Mouse (Mus musculus): ENCODE data around the gene Atxn7l2.

Atxn7l2 gene

DNA sequence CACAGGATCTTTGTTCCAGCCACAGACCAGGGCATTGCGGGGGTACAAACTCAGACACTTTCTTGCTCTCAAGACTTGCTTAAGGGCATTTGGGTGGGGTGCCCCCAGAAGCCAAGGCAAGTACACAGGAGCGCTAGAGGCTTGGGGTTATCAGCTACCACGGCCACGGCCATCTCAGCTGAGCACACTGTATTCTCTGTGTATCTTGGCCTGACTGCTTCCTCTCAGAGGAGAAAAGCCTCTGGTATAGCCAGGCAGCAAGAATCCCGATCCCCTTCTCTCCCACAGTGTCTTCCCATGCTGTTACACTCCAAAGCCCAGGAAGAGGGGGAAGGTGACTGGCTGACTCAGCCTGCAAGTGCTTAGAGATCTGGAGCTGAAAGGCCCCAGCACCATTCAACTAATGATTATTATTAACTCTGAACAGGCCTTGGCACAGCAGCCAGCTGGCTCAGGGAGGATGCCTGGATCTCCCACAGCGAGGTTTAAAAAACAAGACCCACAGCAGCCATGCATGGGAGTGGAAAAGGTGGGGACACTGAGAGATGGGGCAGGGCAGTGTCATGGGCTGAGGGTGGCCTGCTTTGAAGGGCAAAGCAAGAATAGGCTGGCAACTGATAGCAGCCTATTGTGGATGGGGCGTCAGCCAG is 14.7 kb downstream of the Atxn7l2 start:
- ChIA-PET CTCF (interaction anchor here in 2 of 4 experiments (0.6 to 1.3 kb wide), 7 partner anchors 9 to 84 kb away, joined by 3 to 9 read pairs (median 5); partner anchors contain the start of gene Atxn7l2 (in 1 of the 2)), POLR2A (interaction anchor here in 2 of 4 experiments (0.6 to 13.7 kb wide), 9 partner anchors 8 to 40 kb away, joined by 3 to 158 read pairs (median 3); partner anchors contain the start of genes Amigo1 (in 1 of the 2) and Atxn7l2 (in 1 of the 2))

- CTCF ChIA-PET, result interaction anchor here in 1 of 4 experiments (0.6 kb wide), 1 partner anchor 85 kb away, joined by 9 read pairs; no protein-coding TSS in a partner anchor
- POLR2A ChIA-PET, result interaction anchor here in 1 of 4 experiments (1.1 to 13.7 kb wide), 2 partner anchors 7 to 10 kb away, joined by 3 to 158 read pairs; partner anchors contain the start of gene Amigo1
Measured at GRCm38 (mm10) chr3:108195287-108195686, 15.4 kb downstream of the Atxn7l2 start.

GRCm38 (mm10) chr3:108193686-108194085 is 17.0 kb downstream of the Atxn7l2 start:
- ChIA-PET CTCF (no interaction called here), POLR2A (interaction anchor here in 2 of 4 experiments (1.0 to 11.5 kb wide), 3 partner anchors 8 to 17 kb away, joined by 3 to 158 read pairs (median 11); partner anchors contain the start of genes Atxn7l2 (in 1 of the 2) and Cyb561d1 (in 1 of the 2))

GRCm38 (mm10) chr3:108189897-108190296 is 20.8 kb downstream of the Atxn7l2 start:
- ChIA-PET CTCF (interaction anchor here in 2 of 4 experiments (1.1 to 2.1 kb wide), 5 partner anchors 11 to 25 kb away, joined by 4 to 9 read pairs (median 5); partner anchors contain the start of gene Cyb561d1 (in 2 of the 2)), POLR2A (interaction anchor here in 2 of 4 experiments (1.1 to 11.5 kb wide), 5 partner anchors 12 to 258 kb away, joined by 3 to 158 read pairs (median 16); partner anchors contain the start of genes Cyb561d1 (in 2 of the 2), Atxn7l2 (in 1 of the 2) and Gstm7 (in 1 of the 2))

- ChIA-PET CTCF (interaction anchor here in 3 of 4 experiments (0.6 to 2.4 kb wide), 8 partner anchors 9 to 704 kb away, joined by 3 to 9 read pairs (median 5); partner anchors contain the start of gene Cyb561d1 (in 2 of the 3)), POLR2A (interaction anchor here (0.6 to 11.5 kb wide), 7 partner anchors 12 to 257 kb away, joined by 3 to 158 read pairs (median 5); partner anchors contain the start of genes Cyb561d1 (in 3 of the 4), Atxn7l2 (in 2 of the 4) and Gstm7 (in 1 of the 4))
Measured at GRCm38 (mm10) chr3:108188716-108189490, 21.8 kb downstream of the Atxn7l2 start.

GRCm38 (mm10) chr3:108187111-108187795 is 23.5 kb downstream of the Atxn7l2 start:
- POLR2A ChIA-PET, result interaction anchor here (0.6 to 11.5 kb wide), 14 partner anchors 9 to 360 kb away, joined by 3 to 158 read pairs (median 4); partner anchors contain the start of genes Atxn7l2 (in 2 of the 4), Cyb561d1 (in 2 of the 4), Gnai3 (in 1 of the 4) and Psma5 (in 1 of the 4)

DNA sequence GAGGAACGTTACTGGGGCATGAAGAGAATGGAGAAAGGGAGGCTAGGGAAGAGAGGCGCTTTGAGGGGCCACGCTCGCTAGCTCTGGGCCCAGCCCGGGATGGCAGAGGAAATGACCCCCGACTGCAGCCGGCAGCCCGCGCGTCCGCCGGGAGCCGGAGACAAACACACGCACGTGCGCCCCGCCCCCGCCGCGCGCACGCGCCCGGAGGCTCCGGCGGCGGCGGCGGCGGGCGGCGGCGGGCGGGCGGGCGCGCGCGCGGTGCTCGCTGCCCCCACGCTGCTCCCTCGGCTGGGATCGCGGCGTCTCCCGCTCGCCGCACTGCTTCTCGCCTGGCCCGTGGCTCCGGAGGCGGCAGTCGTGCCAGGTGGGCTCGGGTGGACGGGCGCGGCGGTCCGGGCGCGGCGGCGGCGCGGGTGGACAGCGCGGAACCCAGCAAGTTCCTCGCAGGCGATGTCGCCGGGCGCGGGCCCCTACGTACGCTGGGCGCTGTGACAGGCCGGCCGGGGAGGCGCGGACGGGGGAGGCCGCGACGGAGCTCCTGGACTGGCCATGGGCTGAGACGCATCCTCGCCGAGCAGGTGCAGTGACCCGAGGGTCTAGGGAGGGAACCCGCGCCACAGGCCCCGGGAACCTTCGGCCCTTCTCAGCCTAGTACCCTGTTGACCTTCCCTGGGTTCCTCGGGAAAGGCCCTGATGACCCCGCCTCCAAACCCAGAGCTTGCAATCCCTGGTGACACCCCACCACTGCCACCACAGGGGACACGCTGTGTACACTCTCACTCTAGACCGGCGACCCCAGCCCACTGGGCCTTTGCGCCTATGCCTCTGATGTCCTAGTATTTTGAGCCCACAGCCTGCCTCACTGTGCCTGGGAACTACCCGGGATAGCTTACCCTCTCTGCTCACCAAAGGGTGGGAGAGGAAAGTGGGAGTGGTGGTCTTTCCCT is 24.4 kb downstream of the Atxn7l2 start, which contains the start of gene Amigo1:
Amigo1 (plus strand) TSS at position 238 of the 950 bp plus-strand sequence.
- POLR2A ChIA-PET, result interaction anchor here in 3 of 4 experiments (0.5 to 11.5 kb wide), 18 partner anchors 14 to 258 kb away, joined by 3 to 158 read pairs (median 4); partner anchors contain the start of genes Cyb561d1 (in 3 of the 3), Atxn7l2 (in 2 of the 3), Gnai3 (in 1 of the 3) and Psma5 (in 1 of the 3)
- CTCF ChIA-PET, result interaction anchor here (0.5 to 2.0 kb wide), 9 partner anchors 12 to 318 kb away, joined by 3 to 6 read pairs (median 4); partner anchors contain the start of gene Cyb561d1 (in 3 of the 4)

More at GRCm38 (mm10) chr3:108187111-108187795, 23.5 kb downstream of the Atxn7l2 start:
- CTCF ChIA-PET, result interaction anchor here in 2 of 4 experiments (0.6 to 2.4 kb wide), 5 partner anchors 10 to 468 kb away, joined by 3 to 8 read pairs (median 5); partner anchors contain the start of gene Cyb561d1 (in 2 of the 2)

DNA sequence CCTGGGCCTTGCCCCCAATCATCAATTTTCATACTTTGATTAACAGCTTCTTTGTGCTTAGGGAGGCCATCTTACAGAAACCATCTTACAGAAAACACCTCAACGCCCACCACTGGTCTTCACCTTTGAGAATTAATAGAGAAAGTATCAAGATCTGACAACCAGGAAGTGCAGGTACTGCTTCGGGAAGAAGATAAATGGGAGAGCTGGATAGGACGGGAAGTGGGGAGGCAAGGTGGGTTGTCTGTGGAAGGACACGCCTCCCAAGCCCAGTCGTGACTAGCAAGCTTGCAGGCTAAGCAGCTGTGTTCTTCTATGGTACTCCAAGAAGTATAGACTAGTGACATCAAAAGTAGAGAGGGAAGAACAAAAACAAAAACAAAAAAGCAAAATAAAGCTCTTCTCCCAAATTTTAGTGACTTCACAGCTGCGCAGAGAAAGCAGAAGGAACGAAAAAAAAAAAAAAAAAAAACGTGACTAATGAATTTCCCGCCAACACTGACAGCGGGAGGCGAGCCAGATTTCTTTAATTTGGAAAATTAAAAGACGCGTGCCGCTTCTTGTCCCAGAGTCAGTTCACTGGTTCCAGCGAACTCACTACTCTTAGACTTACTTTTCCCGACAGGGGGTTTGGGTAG is 25.2 kb downstream of the Atxn7l2 start:
- ChIA-PET CTCF (interaction anchor here (0.5 to 1.4 kb wide), 8 partner anchors 11 to 28 kb away, joined by 3 to 6 read pairs (median 4); partner anchors contain the start of gene Cyb561d1 (in 1 of the 4)), POLR2A (interaction anchor here (0.5 to 11.5 kb wide), 19 partner anchors 10 to 374 kb away, joined by 3 to 158 read pairs (median 4); partner anchors contain the start of genes Cyb561d1 (in 3 of the 4), Atxn7l2 (in 2 of the 4), Gnai3 (in 1 of the 4) and Psma5 (in 1 of the 4))

DNA sequence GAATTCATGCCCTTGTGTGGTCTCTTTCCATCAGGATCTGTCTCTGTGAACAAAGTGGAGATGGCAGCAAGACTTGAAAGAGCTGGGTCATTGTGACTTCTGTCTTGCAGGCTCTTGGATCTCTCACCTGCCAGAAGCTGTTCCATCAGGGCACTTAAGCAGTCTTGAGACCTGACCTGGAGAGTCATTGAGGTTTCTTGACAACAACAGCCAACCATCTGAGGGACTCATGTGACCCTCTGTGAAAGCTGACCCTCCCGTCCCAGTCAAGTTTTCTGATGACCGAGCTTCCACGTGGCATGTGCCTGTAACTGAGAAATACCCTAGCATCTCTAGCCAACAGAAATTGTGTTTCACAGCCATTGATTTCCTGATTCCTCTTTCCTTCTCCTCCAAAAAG is 26.0 kb downstream of the Atxn7l2 start:
- CTCF ChIA-PET, result interaction anchor here in 3 of 4 experiments (0.6 to 1.4 kb wide), 7 partner anchors 12 to 20 kb away, joined by 3 to 6 read pairs (median 3); partner anchors contain the start of gene Cyb561d1 (in 2 of the 3)
- POLR2A ChIA-PET, result interaction anchor here in 3 of 4 experiments (0.6 to 11.5 kb wide), 13 partner anchors 9 to 476 kb away, joined by 3 to 158 read pairs (median 4); partner anchors contain the start of genes Atxn7l2 (in 3 of the 3), Cyb561d1 (in 3 of the 3), Psrc1 (in 1 of the 3) and Sars (in 1 of the 3)

- POLR2A ChIA-PET, result interaction anchor here in 2 of 4 experiments (1.1 to 1.4 kb wide), 3 partner anchors 8 to 77 kb away, joined by 3 to 5 read pairs (median 3); partner anchors contain the start of gene Psma5 (in 1 of the 2)
- CTCF ChIA-PET, result interaction anchor here in 3 of 4 experiments (0.8 to 2.4 kb wide), 5 partner anchors 14 to 237 kb away, joined by 3 to 11 read pairs (median 3); partner anchors contain the start of genes Cyb561d1 (in 1 of the 3) and Gstm6 (in 1 of the 3)
Measured at GRCm38 (mm10) chr3:108180514-108180913, 30.2 kb downstream of the Atxn7l2 start.

DNA sequence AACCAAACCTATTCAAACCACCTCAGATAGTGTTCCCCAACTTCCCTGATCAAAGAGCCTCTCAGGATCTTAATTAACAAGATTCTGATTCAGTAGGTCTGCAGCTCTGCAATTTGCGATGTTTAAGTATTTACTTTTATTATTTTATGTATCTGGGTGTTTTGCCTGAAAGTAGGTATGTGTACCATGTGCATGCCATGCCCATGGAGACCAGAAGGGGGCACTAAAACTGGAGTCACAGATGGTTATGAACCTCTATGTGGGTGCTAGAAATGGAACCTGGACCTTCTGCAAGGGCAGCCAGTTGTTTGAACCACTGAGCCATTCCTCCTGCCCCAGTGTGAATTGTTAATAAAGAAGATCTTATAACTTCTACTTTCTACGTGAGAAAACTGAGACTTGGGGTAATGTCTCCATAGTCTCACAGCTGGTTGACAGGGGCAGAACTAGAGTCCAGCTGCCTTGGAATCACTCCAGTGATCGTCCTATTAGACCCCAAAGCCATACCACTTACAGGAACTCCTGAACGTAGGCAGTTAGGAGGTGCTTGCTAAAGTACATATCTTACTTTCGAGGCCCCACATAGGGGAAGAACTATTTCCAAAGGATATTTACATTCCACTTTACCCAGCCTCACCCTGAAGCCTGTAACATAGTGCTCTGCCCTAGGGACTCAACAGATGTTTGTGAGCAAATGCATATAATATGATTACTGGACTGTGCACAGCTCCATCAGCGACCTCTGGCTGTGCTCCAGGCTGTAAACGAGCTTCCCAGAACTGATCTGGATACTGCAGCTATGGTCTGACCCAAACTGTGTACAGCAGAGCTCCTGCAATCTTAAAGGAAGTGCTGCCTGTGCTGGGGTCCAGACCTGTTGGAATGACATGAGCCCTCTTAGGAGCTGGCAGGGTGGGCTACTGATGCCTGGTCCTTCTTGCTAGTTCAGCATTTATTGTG is 31.7 kb downstream of the Atxn7l2 start:
- ChIA-PET CTCF (interaction anchor here (0.6 to 2.4 kb wide), 10 partner anchors 12 to 563 kb away, joined by 3 to 11 read pairs (median 4); partner anchors contain the start of genes Cyb561d1 (in 1 of the 4) and Gstm6 (in 1 of the 4)), POLR2A (interaction anchor here in 1 of 4 experiments (0.6 to 1.1 kb wide), 3 partner anchors 9 to 55 kb away, joined by 3 to 4 read pairs (median 3); no protein-coding TSS in a partner anchor)

GRCm38 (mm10) chr3:108174672-108175531 is 35.8 kb downstream of the Atxn7l2 start:
- POLR2A ChIA-PET, result interaction anchor here in 3 of 4 experiments (0.5 to 1.3 kb wide), 10 partner anchors 10 to 817 kb away, joined by 3 to 8 read pairs (median 4); partner anchors contain the start of gene Cyb561d1 (in 1 of the 3)

More at GRCm38 (mm10) chr3:108174672-108175531, 35.8 kb downstream of the Atxn7l2 start:
- CTCF ChIA-PET, result interaction anchor here (0.5 to 1.7 kb wide), 10 partner anchors 8 to 486 kb away, joined by 3 to 19 read pairs (median 6); partner anchors contain the start of genes Amigo1 (in 1 of the 4), Atxn7l2 (in 1 of the 4) and Cyb561d1 (in 1 of the 4)
